Mouse (Mus musculus) lung, adult 2 months (tissue): Measurements from ENCODE around the gene Pfn1.

Experiments
- CTCF ChIP-seq: fragments of 200-500 bp; IDR thresholded peaks from 2 replicates; pipeline ENCODE4 v1.5.1; 2011; ENCODE audit warnings: mild to moderate bottlenecking, low read length, control low read depth; ENCODE audit not compliant: insufficient read depth
- POLR2A ChIP-seq: fragments of 200-500 bp; IDR thresholded peaks from 2 replicates; pipeline ENCODE4 v1.6.1; 2011; ENCODE audit warnings: low read depth, mild to moderate bottlenecking, control low read depth, low read length, borderline replicate concordance; ENCODE audit errors: extremely low read depth

GRCm38 (mm10) chr11:70663101-70663500 lies 8.7 kb upstream of the Pfn1 start:
- TF ChIP-seq CTCF (no peak), POLR2A (no peak)
